Mouse (Mus musculus) lung, postnatal 0 days (tissue): ENCODE data around the gene Ppp2r5e.

Source experiments
- CTCF ChIP-seq: IDR thresholded peaks from 2 replicates; pipeline ENCODE4 v1.5.1; 2016; ENCODE audit warnings: antibody characterized with exemption, mild to moderate bottlenecking
- EP300 ChIP-seq: IDR thresholded peaks from 2 replicates; pipeline ENCODE4 v1.6.1; 2016; ENCODE audit warnings: antibody characterized with exemption, mild to moderate bottlenecking, control low read depth

DNA sequence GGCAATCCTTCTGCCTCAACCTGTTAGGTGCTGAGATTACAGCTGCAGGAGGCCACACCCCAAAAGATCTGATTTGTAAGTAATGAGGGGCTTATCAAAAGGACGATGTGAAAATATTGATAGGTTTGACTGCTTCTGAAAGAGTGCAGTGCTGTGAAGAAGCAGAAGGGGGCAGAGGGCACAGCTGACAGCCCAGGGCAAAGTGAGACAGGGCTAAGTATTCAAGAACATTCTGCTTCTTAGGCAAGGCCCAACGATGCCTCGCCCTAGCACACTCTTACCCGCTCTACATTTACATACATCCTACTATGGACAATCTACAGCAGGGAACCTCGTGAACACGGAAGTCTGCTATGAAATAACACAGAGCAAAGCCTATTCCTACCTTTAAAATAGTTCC, 128.2 kb downstream of the Ppp2r5e start:
- TF ChIP-seq EP300 (no peak), CTCF (peak; percentile 55)
